Mouse (Mus musculus) CH12.LX (cell line): ENCODE data around the gene Itga7. TPM values are rescaled to one million over a fixed set of nuclear protein-coding genes. Genes with fewer than 3 reads are reported as not detected.

Source experiments
- DNase-seq: peaks from one replicate; pipeline ENCODE4 v3.0.0-alpha.2; 2013; ENCODE audit errors: extremely low read depth
- H3K27ac ChIP-seq: 2 replicates; pipeline ENCODE4 v1.5.1; 2012; ENCODE audit warnings: low read depth, mild to moderate bottlenecking, control low read depth, moderate library complexity; ENCODE audit not compliant: insufficient read depth
- H3K27me3 ChIP-seq: replicated peaks from 2 replicates; pipeline ENCODE3; 2012; ENCODE audit warnings: inconsistent platforms
- H3K36me3 ChIP-seq, 2 experiments: replicated peaks in 1 of 2; 2 replicates each; pipeline versions ENCODE3 to v1.6.1; 2012; ENCODE audit warnings: inconsistent platforms in 1 of 2, low read length in 1 of 2, mild to moderate bottlenecking in 1 of 2, mixed read lengths in 1 of 2, moderate library complexity in 1 of 2; ENCODE audit not compliant: control insufficient read depth in 1 of 2, insufficient read depth in 1 of 2
- H3K4me1 ChIP-seq, 2 experiments: 2 replicates each; pipeline ENCODE4 v1.6.1; 2012; ENCODE audit warnings: inconsistent platforms in 1 of 2, moderate library complexity in 1 of 2; ENCODE audit not compliant: insufficient read depth in 2 of 2, control insufficient read depth in 1 of 2
- H3K4me2 ChIP-seq: 2 replicates; pipeline ENCODE4 v1.6.1; 2012; ENCODE audit warnings: low read depth, mild to moderate bottlenecking, control low read depth; ENCODE audit not compliant: poor library complexity, insufficient read depth, severe bottlenecking
- H3K4me3 ChIP-seq, 3 experiments: fragments of 150-350 bp in 1 of 3; sonication (generic) in 1 of 3; replicated peaks in 1 of 3; 2 replicates each; pipeline versions ENCODE3 to v1.5.1; 2011 to 2012; ENCODE audit warnings: low read depth in 2 of 3, low read length in 2 of 3, mild to moderate bottlenecking in 2 of 3, moderate library complexity in 2 of 3, control low read depth in 1 of 3, improper control_type of control experiment in 1 of 3, inconsistent platforms in 1 of 3, mixed read lengths in 1 of 3; ENCODE audit not compliant: poor library complexity in 1 of 3
- H3K79me2 ChIP-seq: replicated peaks from 2 replicates; pipeline ENCODE4 v1.6.1; 2012; ENCODE audit warnings: mild to moderate bottlenecking, moderate library complexity; ENCODE audit not compliant: control insufficient read depth, poor library complexity, insufficient read depth, severe bottlenecking; ENCODE audit errors: extremely low read depth
- H3K9ac ChIP-seq: 2 replicates; pipeline ENCODE4 v1.6.1; 2012; ENCODE audit warnings: low read depth, mild to moderate bottlenecking, control low read depth, moderate library complexity; ENCODE audit not compliant: insufficient read depth
- H3K9me3 ChIP-seq: replicated peaks from 2 replicates; pipeline ENCODE3; 2012; ENCODE audit warnings: low read length, inconsistent platforms, mixed read lengths
- CHD1 ChIP-seq: IDR thresholded peaks from 2 replicates; pipeline ENCODE4 v1.6.1; 2012; ENCODE audit warnings: low read depth, low read length, improper control_type of control experiment, inconsistent platforms
- CTCF ChIP-seq, 2 experiments: IDR thresholded peaks in 1 of 2; conservative IDR thresholded peaks in 1 of 2; 2 replicates each; pipeline ENCODE4 v1.5.1; 2011 to 2012; ENCODE audit warnings: low read depth in 2 of 2, low read length in 2 of 2, improper control_type of control experiment in 1 of 2, inconsistent platforms in 1 of 2, mild to moderate bottlenecking in 1 of 2, moderate library complexity in 1 of 2
- GABPA ChIP-seq: IDR thresholded peaks from 2 replicates; pipeline ENCODE4 v1.6.1; 2012; ENCODE audit warnings: low read depth, low read length, improper control_type of control experiment, inconsistent platforms; ENCODE audit not compliant: insufficient replicate concordance
- IRF4 ChIP-seq: IDR thresholded peaks from 2 replicates; pipeline ENCODE4 v1.6.1; 2014; ENCODE audit warnings: low read depth, mild to moderate bottlenecking, inconsistent platforms, low read length, improper control_type of control experiment
- JUN ChIP-seq: IDR thresholded peaks from 2 replicates; pipeline ENCODE4 v1.6.1; 2011; ENCODE audit warnings: low read depth, mild to moderate bottlenecking, low read length, improper control_type of control experiment, moderate library complexity; ENCODE audit not compliant: insufficient read depth
- JUND ChIP-seq: conservative IDR thresholded peaks from 2 replicates; pipeline ENCODE4 v1.6.1; 2011; ENCODE audit warnings: low read depth, low read length, improper control_type of control experiment
- MAFK ChIP-seq: IDR thresholded peaks from 2 replicates; pipeline ENCODE4 v1.6.1; 2011; ENCODE audit warnings: low read length, improper control_type of control experiment; ENCODE audit not compliant: insufficient replicate concordance
- MXI1 ChIP-seq: IDR thresholded peaks from 2 replicates; pipeline ENCODE4 v1.6.1; 2011; ENCODE audit warnings: mild to moderate bottlenecking, low read depth, low read length, improper control_type of control experiment
- MYC ChIP-seq: IDR thresholded peaks from 2 replicates; pipeline ENCODE4 v1.6.1; 2011; ENCODE audit warnings: low read depth, mild to moderate bottlenecking, improper control_type of control experiment, low read length
- NELFE ChIP-seq: IDR thresholded peaks from 2 replicates; pipeline ENCODE4 v1.6.1; 2011; ENCODE audit warnings: low read depth, low read length, improper control_type of control experiment
- NRF1 ChIP-seq: IDR thresholded peaks from 2 replicates; pipeline ENCODE4 v1.6.1; 2014; ENCODE audit warnings: low read depth, mild to moderate bottlenecking, inconsistent platforms, low read length, improper control_type of control experiment, moderate library complexity
- PAX5 ChIP-seq: IDR thresholded peaks from 2 replicates; pipeline ENCODE4 v1.6.1; 2012; ENCODE audit warnings: low read length, inconsistent platforms, mixed read lengths
- POLR2A ChIP-seq: IDR thresholded peaks from 2 replicates; pipeline ENCODE4 v1.6.1; 2011; ENCODE audit warnings: low read depth, mild to moderate bottlenecking, improper control_type of control experiment, low read length
- POLR2AphosphoS2 ChIP-seq: IDR thresholded peaks from 2 replicates; pipeline ENCODE4 v1.6.1; 2011; ENCODE audit warnings: low read depth, low read length, improper control_type of control experiment
- RAD21 ChIP-seq: IDR thresholded peaks from 2 replicates; pipeline ENCODE4 v1.6.1; 2011; ENCODE audit warnings: low read depth, mild to moderate bottlenecking, low read length, improper control_type of control experiment, moderate library complexity
- SIN3A ChIP-seq: IDR thresholded peaks from 2 replicates; pipeline ENCODE4 v1.6.1; 2012; ENCODE audit warnings: low read length, improper control_type of control experiment, inconsistent platforms
- SMC3 ChIP-seq: IDR thresholded peaks from 2 replicates; pipeline ENCODE4 v1.6.1; 2011; ENCODE audit warnings: low read depth, low read length, improper control_type of control experiment
- TBP ChIP-seq: conservative IDR thresholded peaks from 2 replicates; pipeline ENCODE4 v1.6.1; 2011; ENCODE audit warnings: low read depth, low read length, improper control_type of control experiment
- UBTF ChIP-seq: IDR thresholded peaks from 2 replicates; pipeline ENCODE4 v1.6.1; 2012; ENCODE audit warnings: low read depth, mild to moderate bottlenecking, inconsistent platforms, low read length, improper control_type of control experiment, moderate library complexity
- USF2 ChIP-seq: conservative IDR thresholded peaks from 2 replicates; pipeline ENCODE4 v1.6.1; 2011; ENCODE audit warnings: low read depth, low read length, improper control_type of control experiment
- ZC3H11A ChIP-seq: IDR thresholded peaks from 2 replicates; pipeline ENCODE4 v1.6.1; 2012; ENCODE audit warnings: low read depth, mild to moderate bottlenecking, inconsistent platforms, low read length, improper control_type of control experiment
- ZMIZ1 ChIP-seq: IDR thresholded peaks from 2 replicates; pipeline ENCODE4 v1.6.1; 2012; ENCODE audit warnings: low read depth, mild to moderate bottlenecking, inconsistent platforms, low read length, improper control_type of control experiment
- ZNF384 ChIP-seq: IDR thresholded peaks from 2 replicates; pipeline ENCODE4 v1.6.1; 2012; ENCODE audit warnings: low read depth, low read length, improper control_type of control experiment, inconsistent platforms
- dilution Hi-C: fragments of 300-500 bp; cut with MboI; formaldehyde crosslinking; loops from 2 replicates; pipeline ENCODE4 v1.14.3; 2020; ENCODE audit warnings: low sequenced_read_pairs; ENCODE audit not compliant: extremely low pct_unique_long_range_greater_than_20kb, extremely low pct_ligation_motif_present
- in situ Hi-C: fragments of 300-500 bp; cut with MboI; formaldehyde crosslinking; loops from 3 replicates; pipeline ENCODE4 v1.14.3; 2019; ENCODE audit warnings: low sequenced_read_pairs, low pct_ligation_motif_present, low pct_unique_long_range_greater_than_20kb, mixed read lengths
- polyA plus RNA-seq: library from polyadenylated mRNA; unstranded; fragments of >175 nt; gene quantifications from 2 replicates; pipeline ENCODE4 v1.2.1, GENCODE M21; 2012; ENCODE audit warnings: low read depth; ENCODE audit not compliant: insufficient read length
- total RNA-seq, 2 experiments: library from RNA; depleted of rRNA; stranded (reverse); fragments of 300-350 nt in 1 of 2; fragments of >200 nt in 1 of 2; gene quantifications; 2 replicates each; pipeline ENCODE4 v1.2.3; 2012 to 2014

The Itga7 gene
- total and polyA plus RNA-seq, 3 experiments = 0.55 to 0.64 (median 0.63) TPM

GRCm38 (mm10) chr10:128976395-128976794 is 42.8 kb downstream of the Itga7 start:
- no peak for DNase-seq
- Histone ChIP-seq H3K27me3 (no peaks in the 10 kb centered on the region), H3K27ac (no peak overlapping the region), H3K4me3 (no peak overlapping the region), H3K4me2 (no peak overlapping the region), H3K9me3 (no peaks in the 10 kb centered on the region), H3K9ac (no peak overlapping the region), H3K4me1 (peaks cover 0 to 12% of the 10 kb centered on the region in 2 experiments; a peak in 2 of 4 replicates), H3K79me2 (no peaks in the 10 kb centered on the region), H3K36me3 (no peaks in the 10 kb centered on the region)
- in situ Hi-C loops (no loop called here), dilution Hi-C loops (no loop called here)
- TF ChIP-seq ZNF384 (no peak), MYC (no peak), JUND (no peak), POLR2AphosphoS2 (no peak), POLR2A (no peak), NRF1 (no peak), TBP (no peak), GABPA (no peak), MXI1 (no peak), CTCF (conservative IDR thresholded peaks at IDR 0.05 in 1 of 2, IDR thresholded peaks at IDR 0.05 in 1 of 2; ENCODE audit: low read depth in 2 of 2, low read length in 2 of 2) (no peak), MAFK (no peak), JUN (no peak), ZMIZ1 (no peak), USF2 (no peak), SIN3A (no peak), UBTF (no peak), NELFE (no peak), IRF4 (no peak), ZC3H11A (no peak)

GRCm38 (mm10) chr10:128977522-128978114 is 44.0 kb downstream of the Itga7 start:
- peak; percentile 50 for DNase-seq
- Histone ChIP-seq H3K4me3 (no peak overlapping the region), H3K9ac (no peak overlapping the region), H3K79me2 (no peaks in the 10 kb centered on the region), H3K27me3 (no peaks in the 10 kb centered on the region), H3K4me1 (peaks cover 0 to 12% of the 10 kb centered on the region in 2 experiments; a peak in 2 of 4 replicates), H3K9me3 (no peaks in the 10 kb centered on the region), H3K36me3 (no peaks in the 10 kb centered on the region), H3K27ac (no peak overlapping the region), H3K4me2 (0 out of 2 replicates have a peak overlapping the region, but pooled peaks have one; percentile 32)
- dilution Hi-C loops = no loop called here
- TF ChIP-seq CHD1 (no peak), POLR2AphosphoS2 (no peak), RAD21 (peak; percentile 90), PAX5 (no peak), CTCF (conservative IDR thresholded peaks at IDR 0.05 in 1 of 2, IDR thresholded peaks at IDR 0.05 in 1 of 2; ENCODE audit: low read depth in 2 of 2, low read length in 2 of 2) (peak; percentile 50 to 91; a peak in 3 of 4 replicates), JUN (no peak), NELFE (no peak), SMC3 (peak; percentile 63)
- in situ Hi-C loops = no loop called here
